Mouse (Mus musculus) CD8-positive naive resting alpha-beta T cell, adult 2 months (primary cell): ENCODE measurements at regions not wholly inside any gene's neighbourhood (a gene's known extent, or its start where the extent isn't known, plus 50 kb on each side); places are given as distances from the start of the nearest gene placed in this dataset.

Source experiments
- DNase-seq, 2 experiments: peaks; one replicate each; pipeline ENCODE4 v3.0.0; 2022; ENCODE audit warnings: low read depth in 2 of 2, low spot score in 2 of 2

- no peak for DNase-seq
These were observed 226.2 kb upstream of the Cited2 start for GRCm38 (mm10) chr10:17496831-17497230.

- DNase-seq, result no peak
These were observed 212.3 kb upstream of the Cited2 start for GRCm38 (mm10) chr10:17510626-17511193.

- no peak for DNase-seq
These were observed 211.2 kb upstream of the Cited2 start for GRCm38 (mm10) chr10:17511779-17512335.

GRCm38 (mm10) chr10:17512487-17512886 lies 210.5 kb upstream of the Cited2 start:
- DNase-seq, result no peak

- DNase-seq, result no peak
These were observed 209.3 kb upstream of the Cited2 start for GRCm38 (mm10) chr10:17513756-17514155.

- DNase-seq, result no peak
These were observed 206.9 kb upstream of the Cited2 start for GRCm38 (mm10) chr10:17516068-17516467.

GRCm38 (mm10) chr10:17518423-17519175 lies 204.4 kb upstream of the Cited2 start:
- DNase-seq, result no peak

- DNase-seq, result no peak
These were observed 200.9 kb upstream of the Cited2 start for GRCm38 (mm10) chr10:17522026-17522541.

GRCm38 (mm10) chr10:17523558-17524328 lies 199.3 kb upstream of the Cited2 start:
- DNase-seq, result no peak

GRCm38 (mm10) chr10:17527151-17527737 lies 195.8 kb upstream of the Cited2 start:
- no peak for DNase-seq

- no peak for DNase-seq
These were observed 194.9 kb upstream of the Cited2 start for GRCm38 (mm10) chr10:17528116-17528515.

- DNase-seq, result no peak
These were observed 194.2 kb upstream of the Cited2 start for GRCm38 (mm10) chr10:17528846-17529245.

GRCm38 (mm10) chr10:17529851-17530509 lies 193.0 kb upstream of the Cited2 start:
- DNase-seq, result no peak

- no peak for DNase-seq
These were observed 192.0 kb upstream of the Cited2 start for GRCm38 (mm10) chr10:17531021-17531420.

GRCm38 (mm10) chr10:17538944-17539533 lies 184.0 kb upstream of the Cited2 start:
- DNase-seq, result no peak

- no peak for DNase-seq
These were observed 182.3 kb upstream of the Cited2 start for GRCm38 (mm10) chr10:17540404-17541375.

GRCm38 (mm10) chr10:17542104-17542846 lies 180.7 kb upstream of the Cited2 start:
- DNase-seq, result no peak

- DNase-seq, result no peak
These were observed 180.1 kb upstream of the Cited2 start for GRCm38 (mm10) chr10:17542847-17543421.
